Mouse (Mus musculus) CH12.LX (cell line): Measurements from ENCODE around the gene Zfp708. TPM values are rescaled to one million over a fixed set of nuclear protein-coding genes. Genes with fewer than 3 reads are reported as not detected.

ENCODE experiments used
- DNase-seq: peaks from one replicate; pipeline ENCODE4 v3.0.0-alpha.2; 2013; ENCODE audit errors: extremely low read depth
- H3K27ac ChIP-seq: 2 replicates; pipeline ENCODE4 v1.5.1; 2012; ENCODE audit warnings: low read depth, mild to moderate bottlenecking, control low read depth, moderate library complexity; ENCODE audit not compliant: insufficient read depth
- H3K27me3 ChIP-seq: replicated peaks from 2 replicates; pipeline ENCODE3; 2012; ENCODE audit warnings: inconsistent platforms
- H3K36me3 ChIP-seq, 2 experiments: replicated peaks in 1 of 2; 2 replicates each; pipeline versions ENCODE3 to v1.6.1; 2012; ENCODE audit warnings: inconsistent platforms in 1 of 2, low read length in 1 of 2, mild to moderate bottlenecking in 1 of 2, mixed read lengths in 1 of 2, moderate library complexity in 1 of 2; ENCODE audit not compliant: control insufficient read depth in 1 of 2, insufficient read depth in 1 of 2
- H3K4me1 ChIP-seq, 2 experiments: 2 replicates each; pipeline ENCODE4 v1.6.1; 2012; ENCODE audit warnings: inconsistent platforms in 1 of 2, moderate library complexity in 1 of 2; ENCODE audit not compliant: insufficient read depth in 2 of 2, control insufficient read depth in 1 of 2
- H3K4me2 ChIP-seq: 2 replicates; pipeline ENCODE4 v1.6.1; 2012; ENCODE audit warnings: low read depth, mild to moderate bottlenecking, control low read depth; ENCODE audit not compliant: poor library complexity, insufficient read depth, severe bottlenecking
- H3K4me3 ChIP-seq, 3 experiments: fragments of 150-350 bp in 1 of 3; sonication (generic) in 1 of 3; replicated peaks in 1 of 3; 2 replicates each; pipeline versions ENCODE3 to v1.5.1; 2011 to 2012; ENCODE audit warnings: low read depth in 2 of 3, low read length in 2 of 3, mild to moderate bottlenecking in 2 of 3, moderate library complexity in 2 of 3, control low read depth in 1 of 3, improper control_type of control experiment in 1 of 3, inconsistent platforms in 1 of 3, mixed read lengths in 1 of 3; ENCODE audit not compliant: poor library complexity in 1 of 3
- H3K79me2 ChIP-seq: replicated peaks from 2 replicates; pipeline ENCODE4 v1.6.1; 2012; ENCODE audit warnings: mild to moderate bottlenecking, moderate library complexity; ENCODE audit not compliant: control insufficient read depth, poor library complexity, insufficient read depth, severe bottlenecking; ENCODE audit errors: extremely low read depth
- H3K9ac ChIP-seq: 2 replicates; pipeline ENCODE4 v1.6.1; 2012; ENCODE audit warnings: low read depth, mild to moderate bottlenecking, control low read depth, moderate library complexity; ENCODE audit not compliant: insufficient read depth
- H3K9me3 ChIP-seq: replicated peaks from 2 replicates; pipeline ENCODE3; 2012; ENCODE audit warnings: low read length, inconsistent platforms, mixed read lengths
- CHD1 ChIP-seq: IDR thresholded peaks from 2 replicates; pipeline ENCODE4 v1.6.1; 2012; ENCODE audit warnings: low read depth, low read length, improper control_type of control experiment, inconsistent platforms
- CTCF ChIP-seq, 2 experiments: IDR thresholded peaks in 1 of 2; conservative IDR thresholded peaks in 1 of 2; 2 replicates each; pipeline ENCODE4 v1.5.1; 2011 to 2012; ENCODE audit warnings: low read depth in 2 of 2, low read length in 2 of 2, improper control_type of control experiment in 1 of 2, inconsistent platforms in 1 of 2, mild to moderate bottlenecking in 1 of 2, moderate library complexity in 1 of 2
- EP300 ChIP-seq: IDR thresholded peaks from 2 replicates; pipeline ENCODE4 v1.6.1; 2011; ENCODE audit warnings: low read length, improper control_type of control experiment
- GABPA ChIP-seq: IDR thresholded peaks from 2 replicates; pipeline ENCODE4 v1.6.1; 2012; ENCODE audit warnings: low read depth, low read length, improper control_type of control experiment, inconsistent platforms; ENCODE audit not compliant: insufficient replicate concordance
- HCFC1 ChIP-seq: IDR thresholded peaks from 2 replicates; pipeline ENCODE4 v1.6.1; 2012; ENCODE audit warnings: low read depth, mild to moderate bottlenecking, inconsistent platforms, low read length, improper control_type of control experiment
- JUN ChIP-seq: IDR thresholded peaks from 2 replicates; pipeline ENCODE4 v1.6.1; 2011; ENCODE audit warnings: low read depth, mild to moderate bottlenecking, low read length, improper control_type of control experiment, moderate library complexity; ENCODE audit not compliant: insufficient read depth
- KAT2A ChIP-seq: IDR thresholded peaks from 2 replicates; pipeline ENCODE4 v1.6.1; 2012; ENCODE audit warnings: low read length, improper control_type of control experiment, inconsistent platforms; ENCODE audit not compliant: insufficient replicate concordance
- MXI1 ChIP-seq: IDR thresholded peaks from 2 replicates; pipeline ENCODE4 v1.6.1; 2011; ENCODE audit warnings: mild to moderate bottlenecking, low read depth, low read length, improper control_type of control experiment
- MYC ChIP-seq: IDR thresholded peaks from 2 replicates; pipeline ENCODE4 v1.6.1; 2011; ENCODE audit warnings: low read depth, mild to moderate bottlenecking, improper control_type of control experiment, low read length
- NELFE ChIP-seq: IDR thresholded peaks from 2 replicates; pipeline ENCODE4 v1.6.1; 2011; ENCODE audit warnings: low read depth, low read length, improper control_type of control experiment
- PAX5 ChIP-seq: IDR thresholded peaks from 2 replicates; pipeline ENCODE4 v1.6.1; 2012; ENCODE audit warnings: low read length, inconsistent platforms, mixed read lengths
- POLR2AphosphoS2 ChIP-seq: IDR thresholded peaks from 2 replicates; pipeline ENCODE4 v1.6.1; 2011; ENCODE audit warnings: low read depth, low read length, improper control_type of control experiment
- RAD21 ChIP-seq: IDR thresholded peaks from 2 replicates; pipeline ENCODE4 v1.6.1; 2011; ENCODE audit warnings: low read depth, mild to moderate bottlenecking, low read length, improper control_type of control experiment, moderate library complexity
- RCOR1 ChIP-seq: conservative IDR thresholded peaks from 2 replicates; pipeline ENCODE4 v1.6.1; 2012; ENCODE audit warnings: low read depth, mild to moderate bottlenecking, inconsistent platforms, low read length, improper control_type of control experiment
- SIN3A ChIP-seq: IDR thresholded peaks from 2 replicates; pipeline ENCODE4 v1.6.1; 2012; ENCODE audit warnings: low read length, improper control_type of control experiment, inconsistent platforms
- TBP ChIP-seq: conservative IDR thresholded peaks from 2 replicates; pipeline ENCODE4 v1.6.1; 2011; ENCODE audit warnings: low read depth, low read length, improper control_type of control experiment
- ZMIZ1 ChIP-seq: IDR thresholded peaks from 2 replicates; pipeline ENCODE4 v1.6.1; 2012; ENCODE audit warnings: low read depth, mild to moderate bottlenecking, inconsistent platforms, low read length, improper control_type of control experiment
- ZNF384 ChIP-seq: IDR thresholded peaks from 2 replicates; pipeline ENCODE4 v1.6.1; 2012; ENCODE audit warnings: low read depth, low read length, improper control_type of control experiment, inconsistent platforms
- dilution Hi-C: fragments of 300-500 bp; cut with MboI; formaldehyde crosslinking; loops from 2 replicates; pipeline ENCODE4 v1.14.3; 2020; ENCODE audit warnings: low sequenced_read_pairs; ENCODE audit not compliant: extremely low pct_unique_long_range_greater_than_20kb, extremely low pct_ligation_motif_present
- in situ Hi-C: fragments of 300-500 bp; cut with MboI; formaldehyde crosslinking; loops from 3 replicates; pipeline ENCODE4 v1.14.3; 2019; ENCODE audit warnings: low sequenced_read_pairs, low pct_ligation_motif_present, low pct_unique_long_range_greater_than_20kb, mixed read lengths
- polyA plus RNA-seq: library from polyadenylated mRNA; unstranded; fragments of >175 nt; gene quantifications from 2 replicates; pipeline ENCODE4 v1.2.1, GENCODE M21; 2012; ENCODE audit warnings: low read depth; ENCODE audit not compliant: insufficient read length
- total RNA-seq, 2 experiments: library from RNA; depleted of rRNA; stranded (reverse); fragments of 300-350 nt in 1 of 2; fragments of >200 nt in 1 of 2; gene quantifications; 2 replicates each; pipeline ENCODE4 v1.2.3; 2012 to 2014

The Zfp708 gene
- total and polyA plus RNA-seq, 3 experiments = 0.81 to 4.2 (median 1.1) TPM

DNA sequence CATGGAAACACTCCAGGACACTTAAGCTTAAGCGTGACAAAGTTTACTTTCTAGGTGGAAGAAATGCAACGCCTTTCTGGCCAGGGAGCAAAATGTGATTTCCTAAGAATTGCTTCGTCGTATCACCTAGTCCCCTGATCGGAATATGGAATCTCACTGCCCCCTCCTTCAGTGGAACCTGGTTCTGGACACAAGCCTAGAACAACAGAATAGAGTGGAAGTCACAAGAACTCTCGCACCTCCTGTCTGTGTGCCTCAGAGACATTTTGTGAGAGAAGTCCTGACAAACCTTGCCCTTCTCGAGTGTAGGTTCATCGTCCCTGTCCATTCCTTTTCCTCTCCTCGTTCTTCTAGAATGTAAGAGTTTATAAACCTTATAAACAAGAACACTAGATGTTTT, 9.9 kb upstream of the Zfp708 start:
- no peaks in the 10 kb centered on the region for H3K27me3 ChIP-seq
- DNase-seq = no peak
- H3K27ac ChIP-seq = no peak overlapping the region
- H3K9me3 ChIP-seq = no peaks in the 10 kb centered on the region
- TF ChIP-seq ZNF384 (no peak), CHD1 (no peak), CTCF (conservative IDR thresholded peaks at IDR 0.05 in 1 of 2, IDR thresholded peaks at IDR 0.05 in 1 of 2; ENCODE audit: low read depth in 2 of 2, low read length in 2 of 2) (no peak), EP300 (no peak), KAT2A (no peak), RCOR1 (no peak), PAX5 (no peak), GABPA (no peak), MXI1 (no peak), POLR2AphosphoS2 (no peak), ZMIZ1 (no peak), HCFC1 (no peak), MYC (no peak), JUN (no peak), SIN3A (no peak), RAD21 (no peak), NELFE (no peak), TBP (no peak)
- in situ Hi-C loops = no loop called here
- peak overlapping the region; percentile 66 to 91 (median 77) for H3K4me3 ChIP-seq
- H3K79me2 ChIP-seq = 0 out of 2 replicates have a peak, but pooled peaks cover 4% of the 10 kb centered on the region
- peak overlapping the region; percentile 82 for H3K4me2 ChIP-seq
- dilution Hi-C loops = no loop called here
- peaks cover 9 to 13% of the 10 kb centered on the region in 2 experiments for H3K36me3 ChIP-seq
- H3K4me1 ChIP-seq = peaks cover 5 to 22% of the 10 kb centered on the region in 2 experiments
- peak overlapping the region; percentile 73 for H3K9ac ChIP-seq

DNA sequence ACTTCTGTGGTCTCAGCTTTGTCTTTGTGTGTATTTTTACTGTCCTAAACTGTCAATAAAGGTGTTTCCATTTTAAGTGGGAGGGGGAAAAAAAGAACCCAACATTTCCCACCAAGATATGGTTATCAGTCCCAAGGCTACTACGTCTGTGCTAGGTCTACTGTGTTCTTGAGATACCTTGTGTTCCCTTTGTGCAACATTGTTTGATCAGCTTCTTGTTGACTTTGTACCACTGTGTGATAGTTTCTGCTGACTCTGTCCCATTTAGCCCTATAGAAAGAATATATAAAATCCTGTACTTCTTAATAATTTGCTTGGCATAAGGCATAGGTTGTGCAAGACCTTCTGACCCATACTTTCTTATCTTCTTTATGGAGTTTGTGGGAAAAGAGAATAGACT, 7.6 kb downstream of the Zfp708 start:
- in situ Hi-C loops = no loop called here
- no peaks in the 10 kb centered on the region for H3K4me1 ChIP-seq
- peaks cover 4 to 35% of the 10 kb centered on the region in 2 experiments for H3K36me3 ChIP-seq
- H3K27ac ChIP-seq = no peak overlapping the region
- no peaks in the 10 kb centered on the region for H3K9me3 ChIP-seq
- TF ChIP-seq HCFC1 = no peak
- no peaks in the 10 kb centered on the region for H3K79me2 ChIP-seq
- DNase-seq = no peak
- no peaks in the 10 kb centered on the region for H3K27me3 ChIP-seq
- no peak overlapping the region for H3K4me3 ChIP-seq
- dilution Hi-C loops = no loop called here
- no peak overlapping the region for H3K9ac ChIP-seq
- no peak overlapping the region for H3K4me2 ChIP-seq
